Mouse (Mus musculus) megakaryocyte, embryonic 14.5 days (primary cell): ENCODE measurements around the gene Prkar2b. TPM values are rescaled to one million over a fixed set of nuclear protein-coding genes. Genes with fewer than 3 reads are reported as not detected.

ENCODE experiments used
- H3K27me3 ChIP-seq: replicated peaks from 2 replicates; pipeline ENCODE3; 2012; ENCODE audit warnings: inconsistent platforms
- H3K36me3 ChIP-seq: replicated peaks from 2 replicates; pipeline ENCODE3; 2012; ENCODE audit warnings: low read length, inconsistent platforms, mixed read lengths
- H3K4me1 ChIP-seq: 2 replicates; pipeline ENCODE4 v1.6.1; 2012; ENCODE audit warnings: inconsistent platforms
- H3K4me3 ChIP-seq: replicated peaks from 2 replicates; pipeline ENCODE3; 2012; ENCODE audit warnings: moderate library complexity, mild to moderate bottlenecking, inconsistent platforms
- H3K9me3 ChIP-seq: 2 replicates; pipeline ENCODE4 v1.6.1; 2012; ENCODE audit warnings: inconsistent platforms
- FLI1 ChIP-seq: IDR thresholded peaks from 2 replicates; pipeline ENCODE4 v1.6.1; 2012; ENCODE audit warnings: low read length, inconsistent platforms, mixed read lengths
- GATA1 ChIP-seq: IDR thresholded peaks from 3 replicates; pipeline ENCODE4 v1.6.1; 2012; ENCODE audit warnings: mixed read lengths, low read length, inconsistent platforms, borderline replicate concordance
- polyA plus RNA-seq: library from polyadenylated mRNA; stranded (reverse); fragments of >175 nt; gene quantifications from 2 replicates; pipeline ENCODE4 v1.2.3, GENCODE M21; 2012; ENCODE audit warnings: low replicate concordance; ENCODE audit not compliant: insufficient read depth

Gene Prkar2b
- polyA plus RNA-seq, 1 experiment: 158 TPM

- peaks cover 34% of the 10 kb centered on the region for H3K4me1 ChIP-seq
- H3K27me3 ChIP-seq: no peaks in the 10 kb centered on the region
- no peak for TF ChIP-seq FLI1
- TF ChIP-seq GATA1: peak; percentile 60; the same call in 1 of the 3 replicates
- no peaks in the 10 kb centered on the region for H3K9me3 ChIP-seq
- H3K36me3 ChIP-seq: peaks cover 11% of the 10 kb centered on the region
- peak within 1 kb of the TSS; percentile 99 for H3K4me3 ChIP-seq
These were observed 111.1 kb downstream of the Prkar2b start, which contains the start of gene Hbp1 for GRCm38 (mm10) chr12:31949759-31950658. Gene Hbp1 (minus strand): TSS chr12:31950535.

- peaks cover 14% of the 10 kb centered on the region for H3K36me3 ChIP-seq
- TF ChIP-seq FLI1 (no peak), GATA1 (no peak)
These were observed 111.8 kb downstream of the Prkar2b start for GRCm38 (mm10) chr12:31949193-31949741.

GRCm38 (mm10) chr12:31948101-31949000 is 112.7 kb downstream of the Prkar2b start:
- Histone ChIP-seq H3K4me1 (peaks cover 34% of the 10 kb centered on the region), H3K9me3 (no peaks in the 10 kb centered on the region), H3K27me3 (no peaks in the 10 kb centered on the region), H3K36me3 (peaks cover 23% of the 10 kb centered on the region), H3K4me3 (peak overlapping the region; percentile 99)
- no peak for TF ChIP-seq FLI1
- no peak for TF ChIP-seq GATA1

More at GRCm38 (mm10) chr12:31949193-31949741, 111.8 kb downstream of the Prkar2b start:
- Histone ChIP-seq H3K9me3 (no peaks in the 10 kb centered on the region), H3K4me1 (peaks cover 30% of the 10 kb centered on the region), H3K27me3 (no peaks in the 10 kb centered on the region), H3K4me3 (peak overlapping the region; percentile 99)

- H3K27me3 ChIP-seq: no peaks in the 10 kb centered on the region
- peak overlapping the region; percentile 42 for H3K4me3 ChIP-seq
- peaks cover 32% of the 10 kb centered on the region for H3K36me3 ChIP-seq
- H3K4me1 ChIP-seq: peaks cover 41% of the 10 kb centered on the region
- TF ChIP-seq FLI1 (no peak), GATA1 (no peak)
- H3K9me3 ChIP-seq: no peaks in the 10 kb centered on the region
These were observed 113.6 kb downstream of the Prkar2b start for GRCm38 (mm10) chr12:31947476-31947875.

- TF ChIP-seq GATA1 (no peak), FLI1 (no peak)
- no peaks in the 10 kb centered on the region for H3K9me3 ChIP-seq
- H3K27me3 ChIP-seq: no peaks in the 10 kb centered on the region
- peaks cover 28% of the 10 kb centered on the region for H3K4me1 ChIP-seq
- peaks cover 60% of the 10 kb centered on the region for H3K36me3 ChIP-seq
- no peak overlapping the region for H3K4me3 ChIP-seq
These were observed 116.7 kb downstream of the Prkar2b start for GRCm38 (mm10) chr12:31944405-31944804.

- Histone ChIP-seq H3K9me3 (no peaks in the 10 kb centered on the region), H3K4me1 (peaks cover 28% of the 10 kb centered on the region), H3K27me3 (no peaks in the 10 kb centered on the region), H3K4me3 (no peak overlapping the region), H3K36me3 (peaks cover 73% of the 10 kb centered on the region)
- TF ChIP-seq FLI1: no peak
- TF ChIP-seq GATA1: no peak
These were observed 118.0 kb downstream of the Prkar2b start for GRCm38 (mm10) chr12:31943020-31943654.

GRCm38 (mm10) chr12:31939026-31939425 is 122.1 kb downstream of the Prkar2b start:
- Histone ChIP-seq H3K4me1 (peaks cover 14% of the 10 kb centered on the region), H3K27me3 (no peaks in the 10 kb centered on the region), H3K9me3 (no peaks in the 10 kb centered on the region), H3K36me3 (peaks cover 97% of the 10 kb centered on the region), H3K4me3 (no peak overlapping the region)
- TF ChIP-seq GATA1 (no peak), FLI1 (no peak)

GRCm38 (mm10) chr12:31938391-31938997 is 122.6 kb downstream of the Prkar2b start:
- Histone ChIP-seq H3K36me3 (peaks cover 97% of the 10 kb centered on the region), H3K27me3 (no peaks in the 10 kb centered on the region), H3K9me3 (no peaks in the 10 kb centered on the region), H3K4me3 (no peak overlapping the region), H3K4me1 (peaks cover 8% of the 10 kb centered on the region)
- TF ChIP-seq FLI1 (no peak), GATA1 (no peak)

GRCm38 (mm10) chr12:31937613-31938012 is 123.5 kb downstream of the Prkar2b start:
- no peak for TF ChIP-seq GATA1
- no peak for TF ChIP-seq FLI1
- Histone ChIP-seq H3K36me3 (peaks cover 97% of the 10 kb centered on the region), H3K27me3 (no peaks in the 10 kb centered on the region), H3K9me3 (no peaks in the 10 kb centered on the region), H3K4me1 (no peaks in the 10 kb centered on the region; the same call in 1 of the 2 replicates), H3K4me3 (no peak overlapping the region)
